Comparison of ENCODE assay signal across 10 mouse cellular contexts in the genomic region with DNA sequence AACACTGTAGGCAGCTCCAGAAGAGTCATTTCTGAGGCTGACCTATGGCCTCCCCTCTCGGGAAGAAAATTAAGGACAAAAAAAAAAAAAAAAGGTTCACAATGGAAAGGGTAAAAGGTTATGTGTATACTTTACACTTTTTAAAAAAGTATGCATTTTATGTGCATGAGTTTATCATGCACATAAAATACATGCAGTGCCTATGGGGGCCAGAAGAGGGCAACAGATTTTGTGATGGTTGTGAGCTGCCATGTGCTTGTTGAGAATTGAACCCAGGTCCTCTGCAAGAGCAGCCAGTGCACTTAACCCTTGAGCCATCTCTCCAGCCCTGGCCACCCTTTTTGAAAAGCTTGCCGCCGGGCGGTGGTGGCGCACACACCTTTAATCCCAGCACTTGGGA. TPM values are rescaled to one million over a fixed set of nuclear protein-coding genes. Genes with fewer than 3 reads are reported as not detected.
A peak's percentile ranks its signal among the peaks of the same experiment; 100 is the strongest.
DNase-seq lines count a peak whose midpoint lies in the region; ATAC-seq and TF ChIP-seq lines count a peak whose summit lies in the region.
"Had no signal": no experiment of that assay in that cellular context is flagged by ENCODE, and none has a peak within 500 bp of the region (broad histone marks: within the 10 kb centered on the region; RNA-seq: fewer than 3 reads in every experiment).

No protein-coding gene starts in this region.

- no peak for TF ChIP-seq EP300 in ES-Bruce4 (IDR thresholded peaks at IDR 0.05; ENCODE audit: insufficient read depth, low read depth, low read length)

- 81% methylated on average over 5 of the region's 5 CpGs for WGBS in intestine, postnatal 0 days
- WGBS in intestine, embryonic 16.5 days, result 62% methylated on average over 5 of the region's 5 CpGs
- 58% methylated on average over 5 of the region's 5 CpGs for WGBS in midbrain, embryonic 14.5 days

- DNase-seq in embryo, embryonic 10 days (ENCODE audit: low spot score), result peak; percentile 46
- peak; percentile 35 for DNase-seq in midbrain, embryonic 14.5 days
- no peak for DNase-seq in left cerebral cortex, postnatal 4 days
- DNase-seq in gastrocnemius, postnatal 14 days, result no peak
- DNase-seq: kidney, adult 11 months had no signal

- 0 out of 2 replicates have a peak, but pooled peaks cover 20% of the 10 kb centered on the region for H3K27me3 ChIP-seq in intestine, postnatal 0 days (replicated peaks; ENCODE audit: control insufficient read depth, insufficient read depth, low read length)
- H3K27me3 ChIP-seq in intestine, embryonic 16.5 days (replicated peaks; ENCODE audit: control insufficient read depth, insufficient read depth, low read length), result peaks cover 17% of the 10 kb centered on the region
- H3K27me3 ChIP-seq in ES-Bruce4 (ENCODE audit: control insufficient read depth, insufficient read depth, low read length, poor library complexity, severe bottlenecking), result no peaks in the 10 kb centered on the region
- peaks cover 38% of the 10 kb centered on the region for H3K27me3 ChIP-seq in midbrain, embryonic 14.5 days (ENCODE audit: control insufficient read depth, insufficient read depth, low read length)

- no peak for ATAC-seq in intestine, postnatal 0 days
- no peak for ATAC-seq in intestine, embryonic 16.5 days
- no peak for ATAC-seq in midbrain, embryonic 14.5 days (ENCODE audit: low FRiP score, low TSS enrichment)
- ATAC-seq in megakaryocyte, adult 5-6 weeks (ENCODE audit: poor library complexity, severe bottlenecking), result no peak

- intact Hi-C loops in left cerebral cortex, postnatal 4 days (cut with DNase I), result no loop called here
- intact Hi-C loops in gastrocnemius, postnatal 14 days (cut with DNase I; ENCODE audit: low total_unique reads), result no loop called here

- TF ChIP-seq CTCF in intestine, postnatal 0 days (IDR thresholded peaks at IDR 0.05; ENCODE audit: low read depth), result peak; percentile 57
- TF ChIP-seq CTCF in ES-Bruce4 (IDR thresholded peaks at IDR 0.05; ENCODE audit: low read depth, low read length), result no peak

- H3K9me3 ChIP-seq in intestine, postnatal 0 days (ENCODE audit: control insufficient read depth), result no peaks in the 10 kb centered on the region
- H3K9me3 ChIP-seq in intestine, embryonic 16.5 days (ENCODE audit: control insufficient read depth, low read length), result no peaks in the 10 kb centered on the region
- peaks cover 5% of the 10 kb centered on the region; the same call in 1 of the 2 replicates for H3K9me3 ChIP-seq in ES-Bruce4 (replicated peaks; ENCODE audit: control insufficient read depth, insufficient read depth, low read length, poor library complexity, severe bottlenecking)
- H3K9me3 ChIP-seq in midbrain, embryonic 14.5 days (ENCODE audit: control insufficient read depth, low read length), result no peaks in the 10 kb centered on the region

- no peak for TF ChIP-seq POLR2A in ES-Bruce4 (IDR thresholded peaks at IDR 0.05; ENCODE audit: insufficient read depth, low read length)

- no peaks in the 10 kb centered on the region for H3K36me3 ChIP-seq in intestine, postnatal 0 days (ENCODE audit: control insufficient read depth, insufficient read depth)
- no peaks in the 10 kb centered on the region for H3K36me3 ChIP-seq in intestine, embryonic 16.5 days (ENCODE audit: control insufficient read depth, insufficient read depth, low read length)
- no peaks in the 10 kb centered on the region for H3K36me3 ChIP-seq in ES-Bruce4 (ENCODE audit: control insufficient read depth, insufficient read depth, low read length, poor library complexity, severe bottlenecking)
- H3K36me3 ChIP-seq in midbrain, embryonic 14.5 days (ENCODE audit: control insufficient read depth, insufficient read depth, low read length), result no peaks in the 10 kb centered on the region

- no peak overlapping the region for H3K4me3 ChIP-seq in intestine, postnatal 0 days (ENCODE audit: low read depth, low read length)
- no peak overlapping the region for H3K4me3 ChIP-seq in intestine, embryonic 16.5 days (ENCODE audit: low read length)
- no peak overlapping the region for H3K4me3 ChIP-seq in ES-Bruce4 (ENCODE audit: low read depth, low read length)
- H3K4me3 ChIP-seq in midbrain, embryonic 14.5 days (replicated peaks; ENCODE audit: low read depth, low read length), result no peak overlapping the region

- no peak overlapping the region for H3K9ac ChIP-seq in intestine, postnatal 0 days (ENCODE audit: low read depth, low read length)
- H3K9ac ChIP-seq in intestine, embryonic 16.5 days (ENCODE audit: low read depth, low read length), result no peak overlapping the region
- peak overlapping the region; percentile 64 for H3K9ac ChIP-seq in ES-Bruce4 (ENCODE audit: low read depth, poor library complexity, severe bottlenecking)
- H3K9ac ChIP-seq in midbrain, embryonic 14.5 days (replicated peaks; ENCODE audit: low read length), result no peak overlapping the region; the same call in 1 of the 2 replicates

- H3K4me1 ChIP-seq in intestine, postnatal 0 days (replicated peaks; ENCODE audit: control insufficient read depth, insufficient read depth, low read length), result no peaks in the 10 kb centered on the region
- H3K4me1 ChIP-seq in intestine, embryonic 16.5 days (ENCODE audit: control insufficient read depth, insufficient read depth, low read length), result peaks cover 16% of the 10 kb centered on the region
- H3K4me1 ChIP-seq in ES-Bruce4 (ENCODE audit: control insufficient read depth, insufficient read depth, low read length), result peaks cover 2% of the 10 kb centered on the region
- H3K4me1 ChIP-seq in midbrain, embryonic 14.5 days (ENCODE audit: control insufficient read depth, insufficient read depth, low read length), result peaks cover 11% of the 10 kb centered on the region; the same call in 1 of the 2 replicates

- H3K27ac ChIP-seq in intestine, postnatal 0 days (ENCODE audit: low read depth, low read length), result no peak overlapping the region
- no peak overlapping the region for H3K27ac ChIP-seq in intestine, embryonic 16.5 days (ENCODE audit: low read length)
- no peak overlapping the region for H3K27ac ChIP-seq in ES-Bruce4 (ENCODE audit: insufficient read depth, low read length)
- H3K27ac ChIP-seq in midbrain, embryonic 14.5 days (replicated peaks; ENCODE audit: low read depth, low read length), result no peak overlapping the region

- H3K4me2 ChIP-seq in intestine, postnatal 0 days (replicated peaks; ENCODE audit: low read depth), result peak overlapping the region; percentile 50; the same call in 1 of the 2 replicates
- H3K4me2 ChIP-seq in intestine, embryonic 16.5 days (ENCODE audit: low read depth, low read length), result no peak overlapping the region
- peak overlapping the region; percentile 69; the same call in 1 of the 2 replicates for H3K4me2 ChIP-seq in midbrain, embryonic 14.5 days (ENCODE audit: low read length)

RNA-seq across cellular contexts. Expression of gene Gm13420, which starts 3.6 kb away (rescaled TPM):
- polyA plus RNA-seq in intestine, postnatal 0 days (2015; fragmentation: Nextera tagmentation; extraction: Ambion mirVana), result 0.10 TPM in 1 of 2 replicates, not detected in the other
- 0.56 and 0.70 TPM in 2 replicates for polyA plus RNA-seq in intestine, embryonic 16.5 days (2015; fragmentation: Nextera tagmentation; extraction: Ambion mirVana)
- polyA plus RNA-seq in ES-Bruce4 (2011; ENCODE audit: insufficient read depth, insufficient read length, low read depth, missing spikeins), result 0.75 TPM in 1 of 2 replicates, not detected in the other
- not detected in 2 replicates for polyA plus RNA-seq in midbrain, embryonic 14.5 days (2014; fragmentation: Nextera tagmentation; extraction: Ambion mirVana)
- not detected in 2 replicates for total RNA-seq in megakaryocyte, adult 5-6 weeks (2015)
- total RNA-seq in megakaryocyte, adult 5-6 weeks (2017), result not detected in 2 replicates
- 1 to 10 TPM; 1.2 to 1.7 TPM for total RNA-seq in left cerebral cortex, postnatal 4 days (2021)
- total RNA-seq in gastrocnemius, postnatal 14 days (2021), result not detected
- total RNA-seq: neutrophil, adult 5-6 weeks had no signal

RNA-seq across cellular contexts. Expression of gene Gm13547, which starts 11.3 kb away (rescaled TPM):
- polyA plus RNA-seq in intestine, postnatal 0 days (2015; fragmentation: Nextera tagmentation; extraction: Ambion mirVana), result not detected in 2 replicates
- polyA plus RNA-seq in intestine, embryonic 16.5 days (2015; fragmentation: Nextera tagmentation; extraction: Ambion mirVana), result 0.66 TPM in 1 of 2 replicates, not detected in the other
- polyA plus RNA-seq in ES-Bruce4 (2011; ENCODE audit: insufficient read depth, insufficient read length, low read depth, missing spikeins), result not detected in 2 replicates
- polyA plus RNA-seq in midbrain, embryonic 14.5 days (2014; fragmentation: Nextera tagmentation; extraction: Ambion mirVana), result not detected in 2 replicates
- total RNA-seq in megakaryocyte, adult 5-6 weeks (2015), result 0.39 TPM in 1 of 2 replicates, not detected in the other
- total RNA-seq in megakaryocyte, adult 5-6 weeks (2017), result not detected in 2 replicates
- not detected for total RNA-seq in left cerebral cortex, postnatal 4 days (2021)
- total RNA-seq in gastrocnemius, postnatal 14 days (2021), result not detected

RNA-seq across cellular contexts. Expression of gene Coq4, which starts 39.4 kb away (rescaled TPM):
- polyA plus RNA-seq in intestine, postnatal 0 days (2015; fragmentation: Nextera tagmentation; extraction: Ambion mirVana), result 27.7 and 28.3 TPM in 2 replicates
- 60.0 and 64.5 TPM in 2 replicates for polyA plus RNA-seq in intestine, embryonic 16.5 days (2015; fragmentation: Nextera tagmentation; extraction: Ambion mirVana)
- 8.5 and 21.5 TPM in 2 replicates for polyA plus RNA-seq in ES-Bruce4 (2011; ENCODE audit: insufficient read depth, insufficient read length, low read depth, missing spikeins)
- 37.6 and 38.3 TPM in 2 replicates for polyA plus RNA-seq in midbrain, embryonic 14.5 days (2014; fragmentation: Nextera tagmentation; extraction: Ambion mirVana)
- 3.5 and 4.6 TPM in 2 replicates for total RNA-seq in megakaryocyte, adult 5-6 weeks (2015)
- total RNA-seq in megakaryocyte, adult 5-6 weeks (2017), result 1.5 and 2.9 TPM in 2 replicates
- total RNA-seq in left cerebral cortex, postnatal 4 days (2021), result 10 to 100 TPM; 32.7 to 38.4 TPM
- 10 to 100 TPM in 1 of 2 experiments, 1 to 10 TPM in 1; 6.7 to 10.7 TPM for total RNA-seq in gastrocnemius, postnatal 14 days (2021)

RNA-seq across cellular contexts. Expression of gene Trub2, which starts 40.5 kb away (rescaled TPM):
- 23.5 and 26.6 TPM in 2 replicates for polyA plus RNA-seq in intestine, postnatal 0 days (2015; fragmentation: Nextera tagmentation; extraction: Ambion mirVana)
- polyA plus RNA-seq in intestine, embryonic 16.5 days (2015; fragmentation: Nextera tagmentation; extraction: Ambion mirVana), result 37.5 and 38.0 TPM in 2 replicates
- 52.4 and 54.9 TPM in 2 replicates for polyA plus RNA-seq in ES-Bruce4 (2011; ENCODE audit: insufficient read depth, insufficient read length, low read depth, missing spikeins)
- 28.0 and 28.8 TPM in 2 replicates for polyA plus RNA-seq in midbrain, embryonic 14.5 days (2014; fragmentation: Nextera tagmentation; extraction: Ambion mirVana)
- total RNA-seq in megakaryocyte, adult 5-6 weeks (2015), result 13.7 and 16.1 TPM in 2 replicates
- 21.3 and 33.2 TPM in 2 replicates for total RNA-seq in megakaryocyte, adult 5-6 weeks (2017)
- total RNA-seq in left cerebral cortex, postnatal 4 days (2021), result 10 to 100 TPM; 48.2 to 51.1 TPM
- total RNA-seq in gastrocnemius, postnatal 14 days (2021), result 10 to 100 TPM; 28.0 to 28.3 TPM

RNA-seq across cellular contexts. Expression of gene Slc27a4, which starts 54.6 kb away (rescaled TPM):
- 105 and 118 TPM in 2 replicates for polyA plus RNA-seq in intestine, postnatal 0 days (2015; fragmentation: Nextera tagmentation; extraction: Ambion mirVana)
- 43.0 and 57.6 TPM in 2 replicates for polyA plus RNA-seq in intestine, embryonic 16.5 days (2015; fragmentation: Nextera tagmentation; extraction: Ambion mirVana)
- 8.7 TPM in 2 replicates for polyA plus RNA-seq in ES-Bruce4 (2011; ENCODE audit: insufficient read depth, insufficient read length, low read depth, missing spikeins)
- 36.1 and 40.0 TPM in 2 replicates for polyA plus RNA-seq in midbrain, embryonic 14.5 days (2014; fragmentation: Nextera tagmentation; extraction: Ambion mirVana)
- 14.1 and 17.7 TPM in 2 replicates for total RNA-seq in megakaryocyte, adult 5-6 weeks (2015)
- total RNA-seq in megakaryocyte, adult 5-6 weeks (2017), result 17.4 and 18.0 TPM in 2 replicates
- total RNA-seq in left cerebral cortex, postnatal 4 days (2021), result 10 to 100 TPM; 80.4 to 86.7 TPM
- total RNA-seq in gastrocnemius, postnatal 14 days (2021), result 10 to 100 TPM in 1 of 2 experiments, 1 to 10 TPM in 1; 8.6 to 10.1 TPM

Comparison
In these comparisons a context has a peak if more than half of its experiments do, and no peak if none do; other contexts are left out.
1. DNase-seq: peak in embryo, embryonic 10 days (single experiment) and midbrain, embryonic 14.5 days (single experiment); none in left cerebral cortex, postnatal 4 days (single experiment) and gastrocnemius, postnatal 14 days (single experiment).